17 mouse cellular contexts compared by ENCODE assay signal in genomic region chr11:119709239-119709638, GRCm38 (mm10).
DNase-seq lines count a peak whose midpoint lies in the region; ATAC-seq and TF ChIP-seq lines count a peak whose summit lies in the region.
"Had no signal": no experiment of that assay in that cellular context is flagged by ENCODE, and none has a peak within 500 bp of the region (broad histone marks: within the 10 kb centered on the region; RNA-seq: fewer than 3 reads in every experiment).

No protein-coding gene starts in this region.

- no peak for TF ChIP-seq EP300 in stomach, postnatal 0 days (optimal IDR thresholded peaks at IDR 0.05)
- no peak for TF ChIP-seq EP300 in liver, postnatal 0 days (IDR thresholded peaks at IDR 0.05; ENCODE audit: low read depth)

- peaks cover 64% of the 10 kb centered on the region for H3K79me2 ChIP-seq in macrophage (ENCODE audit: inconsistent target)

- no peak for TF ChIP-seq CTCF in stomach, postnatal 0 days (IDR thresholded peaks at IDR 0.05; ENCODE audit: low read depth)
- TF ChIP-seq CTCF in liver, postnatal 0 days (IDR thresholded peaks at IDR 0.05; ENCODE audit: low read depth): no peak

- 71% methylated on average over 4 of the region's 4 CpGs for WGBS in stomach, embryonic 14.5 days
- 62% methylated on average over 4 of the region's 4 CpGs for WGBS in stomach, postnatal 0 days
- WGBS in macrophage (ENCODE audit: missing documents): 10% methylated on average over 4 of the region's 4 CpGs
- WGBS in liver, postnatal 0 days (ENCODE audit: insufficient replicate concordance): 45% methylated on average over 4 of the region's 4 CpGs

- no peaks in the 10 kb centered on the region for H3K36me3 ChIP-seq in stomach, embryonic 14.5 days (ENCODE audit: control insufficient read depth, insufficient read depth, low read length)
- H3K36me3 ChIP-seq in stomach, postnatal 0 days (ENCODE audit: control insufficient read depth, insufficient read depth, low read length): no peaks in the 10 kb centered on the region
- no peaks in the 10 kb centered on the region for H3K36me3 ChIP-seq in macrophage (ENCODE audit: inconsistent target)
- no peaks in the 10 kb centered on the region for H3K36me3 ChIP-seq in liver, postnatal 0 days (replicated peaks; ENCODE audit: insufficient read depth, low read length)
- H3K36me3 ChIP-seq: heart, embryonic 12.5 days had no signal

- no peak overlapping the region for H3K4me3 ChIP-seq in stomach, embryonic 14.5 days (ENCODE audit: low read depth, low read length)
- H3K4me3 ChIP-seq in stomach, postnatal 0 days (ENCODE audit: low read depth, low read length): no peak overlapping the region
- no peak overlapping the region for H3K4me3 ChIP-seq in macrophage (ENCODE audit: inconsistent target)
- H3K4me3 ChIP-seq in liver, postnatal 0 days (ENCODE audit: low read depth, low read length): no peak overlapping the region
- H3K4me3 ChIP-seq: heart, embryonic 12.5 days; myocyte had no signal

- H3K4me2 ChIP-seq in stomach, embryonic 14.5 days (replicated peaks; ENCODE audit: low read depth, low read length): no peak overlapping the region
- no peak overlapping the region for H3K4me2 ChIP-seq in stomach, postnatal 0 days (replicated peaks; ENCODE audit: low read depth)
- no peak overlapping the region for H3K4me2 ChIP-seq in liver, postnatal 0 days (ENCODE audit: low read depth, low read length)
- H3K4me2 ChIP-seq: heart, embryonic 12.5 days had no signal

- peak overlapping the region; percentile 15; the same call in 1 of the 2 replicates for H3K27ac ChIP-seq in stomach, embryonic 14.5 days (ENCODE audit: low read length)
- no peak overlapping the region for H3K27ac ChIP-seq in stomach, postnatal 0 days (replicated peaks)
- H3K27ac ChIP-seq in macrophage: peak overlapping the region; percentile 88
- no peak overlapping the region for H3K27ac ChIP-seq in liver, postnatal 0 days (ENCODE audit: low read depth)

- no peak for ATAC-seq in stomach, embryonic 14.5 days (ENCODE audit: insufficient number of reproducible peaks, insufficient read depth, low FRiP score, low read depth)
- no peak for ATAC-seq in stomach, postnatal 0 days (ENCODE audit: low FRiP score, low TSS enrichment)
- no peak for ATAC-seq in liver, postnatal 0 days
- no peak for ATAC-seq in cerebellum, adult (ENCODE audit: insufficient number of reproducible peaks, low FRiP score, low TSS enrichment)
- ATAC-seq: Patski had no signal

- peak; percentile 8 for DNase-seq in embryo, embryonic 11 days
- DNase-seq in embryo, embryonic 10 days (ENCODE audit: low spot score): no peak
- no peak for DNase-seq in stomach, postnatal 0 days (ENCODE audit: low spot score)
- DNase-seq in liver, postnatal 0 days: no peak
- DNase-seq in spleen, adult 12 weeks (ENCODE audit: low spot score): no peak
- DNase-seq: adrenal gland, postnatal 10 days; cerebellum, postnatal 36 days; kidney, adult 2 months; lung, adult 2 months; right cerebral cortex, postnatal 25 days; thymus, postnatal 25 days had no signal

- H3K9ac ChIP-seq in stomach, embryonic 14.5 days (replicated peaks; ENCODE audit: low read depth, low read length): no peak overlapping the region
- no peak overlapping the region for H3K9ac ChIP-seq in stomach, postnatal 0 days (ENCODE audit: low read length)
- no peak overlapping the region for H3K9ac ChIP-seq in liver, postnatal 0 days (replicated peaks)
- H3K9ac ChIP-seq: heart, embryonic 12.5 days had no signal

- no peaks in the 10 kb centered on the region for H3K9me3 ChIP-seq in stomach, embryonic 14.5 days (ENCODE audit: control insufficient read depth, low read depth, low read length)
- no peaks in the 10 kb centered on the region for H3K9me3 ChIP-seq in stomach, postnatal 0 days (ENCODE audit: control insufficient read depth, low read length)
- H3K9me3 ChIP-seq in liver, postnatal 0 days (ENCODE audit: low read length): no peaks in the 10 kb centered on the region

- H3K27me3 ChIP-seq in stomach, embryonic 14.5 days (ENCODE audit: control insufficient read depth, insufficient read depth, low read length): no peaks in the 10 kb centered on the region
- no peaks in the 10 kb centered on the region for H3K27me3 ChIP-seq in stomach, postnatal 0 days (ENCODE audit: control insufficient read depth, insufficient read depth, low read length)
- H3K27me3 ChIP-seq in liver, postnatal 0 days (ENCODE audit: insufficient read depth, low read length): no peaks in the 10 kb centered on the region
- H3K27me3 ChIP-seq: heart, embryonic 12.5 days; Patski had no signal

- no peaks in the 10 kb centered on the region for H3K4me1 ChIP-seq in stomach, embryonic 14.5 days (ENCODE audit: control insufficient read depth, insufficient read depth, low read length)
- no peaks in the 10 kb centered on the region for H3K4me1 ChIP-seq in stomach, postnatal 0 days (replicated peaks; ENCODE audit: control insufficient read depth, insufficient read depth)
- peaks cover 4% of the 10 kb centered on the region; the same call in 1 of the 2 replicates for H3K4me1 ChIP-seq in liver, postnatal 0 days (ENCODE audit: insufficient read depth)

Comparison
In these comparisons a context has a peak if more than half of its experiments do, and no peak if none do; other contexts are left out.
1. H3K27ac ChIP-seq: peak in stomach, embryonic 14.5 days (single experiment) and macrophage (single experiment); none in stomach, postnatal 0 days (single experiment) and liver, postnatal 0 days (single experiment).